Mouse (Mus musculus) lung, adult 2 months (tissue): ENCODE data around the gene F2.

Source experiments
- CTCF ChIP-seq: fragments of 200-500 bp; IDR thresholded peaks from 2 replicates; pipeline ENCODE4 v1.5.1; 2011; ENCODE audit warnings: mild to moderate bottlenecking, low read length, control low read depth; ENCODE audit not compliant: insufficient read depth
- POLR2A ChIP-seq: fragments of 200-500 bp; IDR thresholded peaks from 2 replicates; pipeline ENCODE4 v1.6.1; 2011; ENCODE audit warnings: low read depth, mild to moderate bottlenecking, control low read depth, low read length, borderline replicate concordance; ENCODE audit errors: extremely low read depth

- no peak for TF ChIP-seq POLR2A
- peak; percentile 33; the same call in 1 of the 2 replicates for TF ChIP-seq CTCF
Measured at GRCm38 (mm10) chr2:91682850-91683249, 46.6 kb upstream of the F2 start.
